Mouse (Mus musculus): ENCODE measurements around the gene Prelid3b. TPM values are rescaled to one million over a fixed set of nuclear protein-coding genes. Genes with fewer than 3 reads are reported as not detected.

Prelid3b gene
- 10 to 100 TPM; 58.9 to 62.8 TPM for total RNA-seq (2021)
- long read RNA-seq, experiment 1, transcript Prelid3b-201 (6 exons, 1,553 nt): major isoform, 113 of 125 reads
- long read RNA-seq, experiment 1, partial matches to known transcripts: 0 of 125 reads
- long read RNA-seq, experiment 1, other reads (novel, unspliced or antisense): 12 of 125 reads
- long read RNA-seq, experiment 2, transcript Prelid3b-201 (6 exons, 1,553 nt): major isoform, 88 of 108 reads
- long read RNA-seq, experiment 2, partial matches to known transcripts: 7 of 108 reads
- long read RNA-seq, experiment 2, other reads (novel, unspliced or antisense): 13 of 108 reads

GRCm38 (mm10) chr2:174472818-174473549 lies at the start of gene Prelid3b:
Prelid3b (minus strand) TSS chr2:174473081.
- DNase-seq (ENCODE audit: low spot score in 2 of 2): peak; percentile 99 to 100

GRCm38 (mm10) chr2:174522134-174522533 lies 49.3 kb upstream of the Prelid3b start:
- no peak for DNase-seq (ENCODE audit: low spot score in 2 of 2)

GRCm38 (mm10) chr2:174517141-174518079 lies 44.5 kb upstream of the Prelid3b start:
- no peak for DNase-seq (ENCODE audit: low spot score in 2 of 2)

GRCm38 (mm10) chr2:174514887-174515286 lies 42.0 kb upstream of the Prelid3b start:
- no peak for DNase-seq (ENCODE audit: low spot score in 2 of 2)

- no peak for DNase-seq (ENCODE audit: low spot score in 2 of 2)
Measured at GRCm38 (mm10) chr2:174513827-174514226, 40.9 kb upstream of the Prelid3b start.

GRCm38 (mm10) chr2:174509825-174510224 lies 36.9 kb upstream of the Prelid3b start:
- DNase-seq (ENCODE audit: low spot score in 2 of 2): no peak

- no peak for DNase-seq (ENCODE audit: low spot score in 2 of 2)
Measured at GRCm38 (mm10) chr2:174507998-174508397, 35.1 kb upstream of the Prelid3b start.

- DNase-seq (ENCODE audit: low spot score in 2 of 2): no peak
Measured at GRCm38 (mm10) chr2:174502831-174503460, 30.1 kb upstream of the Prelid3b start.

- no peak for DNase-seq (ENCODE audit: low spot score in 2 of 2)
Measured at GRCm38 (mm10) chr2:174502321-174502720, 29.4 kb upstream of the Prelid3b start.

GRCm38 (mm10) chr2:174501517-174501916 lies 28.6 kb upstream of the Prelid3b start:
- no peak for DNase-seq (ENCODE audit: low spot score in 2 of 2)

GRCm38 (mm10) chr2:174500814-174501503 lies 28.1 kb upstream of the Prelid3b start:
- DNase-seq (ENCODE audit: low spot score in 2 of 2): no peak

- no peak for DNase-seq (ENCODE audit: low spot score in 2 of 2)
Measured at GRCm38 (mm10) chr2:174492858-174493257, 20.0 kb upstream of the Prelid3b start.

- DNase-seq (ENCODE audit: low spot score in 2 of 2): no peak
Measured at GRCm38 (mm10) chr2:174487005-174487404, 14.1 kb upstream of the Prelid3b start.

- no peak for DNase-seq (ENCODE audit: low spot score in 2 of 2)
Measured at GRCm38 (mm10) chr2:174478746-174479145, 5.9 kb upstream of the Prelid3b start.

GRCm38 (mm10) chr2:174477543-174478319 lies 4.8 kb upstream of the Prelid3b start:
- DNase-seq (ENCODE audit: low spot score in 2 of 2): no peak

GRCm38 (mm10) chr2:174473550-174473927 lies 658 bp upstream of the Prelid3b start:
- no peak for DNase-seq (ENCODE audit: low spot score in 2 of 2)

GRCm38 (mm10) chr2:174472407-174472806 lies 474 bp downstream of the Prelid3b start:
- DNase-seq (ENCODE audit: low spot score in 2 of 2): no peak

GRCm38 (mm10) chr2:174470786-174471405 lies 2.0 kb downstream of the Prelid3b start:
- DNase-seq (ENCODE audit: low spot score in 2 of 2): no peak

- no peak for DNase-seq (ENCODE audit: low spot score in 2 of 2)
Measured at GRCm38 (mm10) chr2:174470333-174470732, 2.5 kb downstream of the Prelid3b start.
